ENCODE assay signal across 13 mouse cellular contexts in the genomic region with DNA sequence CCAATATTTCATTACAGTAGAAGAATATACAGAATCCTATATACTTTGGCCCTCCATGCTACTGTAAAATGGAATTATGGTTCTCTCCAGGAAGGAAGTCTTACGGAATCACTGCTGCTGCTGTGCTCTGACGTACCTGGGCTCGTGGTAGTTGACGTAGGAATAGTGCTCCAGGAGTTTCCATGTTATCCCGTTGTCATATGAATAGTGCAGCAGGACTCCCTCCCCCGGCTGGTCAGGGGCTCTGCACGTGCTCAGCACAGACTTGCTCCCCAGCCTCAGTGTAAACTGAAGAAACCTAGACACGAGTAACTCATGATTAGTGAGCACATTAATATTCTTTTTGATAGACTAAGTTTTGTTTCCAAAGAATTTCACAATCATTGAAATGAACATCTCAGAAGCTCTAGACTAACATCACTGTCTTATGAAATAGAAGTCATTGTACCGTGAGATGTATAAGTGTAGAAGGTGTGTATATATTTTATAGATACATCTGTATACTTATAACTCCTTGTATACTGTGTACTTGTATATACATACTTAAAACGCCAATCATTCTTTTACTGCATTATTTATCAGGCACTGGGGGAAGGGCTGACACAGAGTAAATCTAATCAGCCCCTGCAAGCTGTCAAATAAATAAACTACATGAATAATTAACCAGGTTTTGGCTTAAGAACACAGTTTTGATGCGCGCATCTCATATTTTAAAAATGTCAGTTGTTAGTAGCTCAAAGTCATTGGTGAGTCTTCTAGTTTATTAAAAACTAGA.
"Had no signal": no experiment of that assay in that cellular context is flagged by ENCODE, and none has a peak within 500 bp of the region (broad histone marks: within the 10 kb centered on the region; RNA-seq: fewer than 3 reads in every experiment).

No protein-coding gene starts in this region.

- H3K4me3 ChIP-seq: liver, embryonic 12.5 days; midbrain, embryonic 12.5 days; neural tube, embryonic 12.5 days had no signal

- ATAC-seq: liver, embryonic 12.5 days had no signal

- H3K27ac ChIP-seq: liver, embryonic 12.5 days; liver, embryonic 14.5 days; midbrain, embryonic 12.5 days; neural tube, embryonic 12.5 days had no signal

- H3K27me3 ChIP-seq: liver, embryonic 12.5 days; midbrain, embryonic 12.5 days; neural tube, embryonic 12.5 days had no signal

- H3K4me1 ChIP-seq: liver, embryonic 12.5 days; midbrain, embryonic 12.5 days had no signal

- DNase-seq: lung, adult 18-20 months; lung, postnatal 10 days; lung, postnatal 4 days; right cerebral cortex, postnatal 14 days; spleen, adult 18-20 months; thymus, adult 18-20 months; thymus, postnatal 14 days; thymus, postnatal 36 days had no signal

- H3K4me2 ChIP-seq: liver, embryonic 12.5 days; lung, embryonic 14.5 days; midbrain, embryonic 12.5 days; neural tube, embryonic 12.5 days had no signal

- H3K36me3 ChIP-seq: midbrain, embryonic 12.5 days; neural tube, embryonic 12.5 days had no signal

- H3K9me3 ChIP-seq: liver, embryonic 12.5 days; midbrain, embryonic 12.5 days; neural tube, embryonic 12.5 days had no signal

- H3K9ac ChIP-seq: liver, embryonic 12.5 days; liver, embryonic 14.5 days; lung, embryonic 14.5 days; midbrain, embryonic 12.5 days; neural tube, embryonic 12.5 days had no signal
